Mouse (Mus musculus): Measurements from ENCODE around the gene Gm5965. TPM values are rescaled to one million over a fixed set of nuclear protein-coding genes. Genes with fewer than 3 reads are reported as not detected.
"Not testable (repeated sequence)": the region's sequence is repeated elsewhere in the genome, so short reads cannot be mapped to it uniquely, and the experiment has no call there.

Gene Gm5965
- polyA plus RNA-seq (2015; fragmentation: Nextera tagmentation; extraction: Ambion mirVana), result not detected in 2 replicates

- Histone ChIP-seq H3K4me1 (replicated peaks) (no peaks in the 10 kb centered on the region), H3K9ac (no peak within 1 kb of the TSS), H3K36me3 (no peaks in the 10 kb centered on the region), H3K27me3 (no peaks in the 10 kb centered on the region), H3K9me3 (no peaks in the 10 kb centered on the region), H3K27ac (no peak within 1 kb of the TSS), H3K4me3 (no peak within 1 kb of the TSS), H3K4me2 (no peak within 1 kb of the TSS)
- 89% methylated on average over 6 of the region's 6 CpGs for WGBS
- no peak for ATAC-seq (ENCODE audit: low FRiP score)
Observed at GRCm38 (mm10) chr16:88777596-88777995, at the start of gene Gm5965. Gene Gm5965, plus strand, starts transcription at chr16:88777896.

GRCm38 (mm10) chr16:88728812-88729275, 48.9 kb upstream of the Gm5965 start, which contains the start of gene Krtap13-1:
Gene Krtap13-1, plus strand, starts transcription at chr16:88728862.
- Histone ChIP-seq H3K9me3 (no peaks in the 10 kb centered on the region), H3K4me3 (no peak within 1 kb of the TSS), H3K4me2 (no peak within 1 kb of the TSS), H3K4me1 (replicated peaks) (no peaks in the 10 kb centered on the region), H3K27me3 (no peaks in the 10 kb centered on the region), H3K27ac (no peak within 1 kb of the TSS), H3K36me3 (no peaks in the 10 kb centered on the region), H3K9ac (no peak within 1 kb of the TSS)
- ATAC-seq (ENCODE audit: low FRiP score), result no peak
- 81% methylated on average over 4 of the region's 4 CpGs for WGBS

- Histone ChIP-seq H3K9ac (no peak overlapping the region), H3K4me2 (no peak overlapping the region), H3K4me1 (replicated peaks) (no peaks in the 10 kb centered on the region), H3K27ac (no peak overlapping the region), H3K27me3 (no peaks in the 10 kb centered on the region), H3K4me3 (no peak overlapping the region), H3K36me3 (no peaks in the 10 kb centered on the region), H3K9me3 (no peaks in the 10 kb centered on the region)
- no peak for ATAC-seq (ENCODE audit: low FRiP score)
- WGBS, result 71% methylated on average over 2 of the region's 2 CpGs
Observed at GRCm38 (mm10) chr16:88735391-88735790, 42.3 kb upstream of the Gm5965 start.

- Histone ChIP-seq H3K9ac (no peak overlapping the region), H3K27me3 (no peaks in the 10 kb centered on the region), H3K4me3 (no peak overlapping the region), H3K9me3 (no peaks in the 10 kb centered on the region), H3K36me3 (no peaks in the 10 kb centered on the region), H3K27ac (no peak overlapping the region), H3K4me1 (replicated peaks) (no peaks in the 10 kb centered on the region), H3K4me2 (no peak overlapping the region)
- ATAC-seq (ENCODE audit: low FRiP score), result no peak
- WGBS, result 74% methylated on average over 4 of the region's 4 CpGs
Observed at GRCm38 (mm10) chr16:88744750-88745340, 32.9 kb upstream of the Gm5965 start.

GRCm38 (mm10) chr16:88747943-88748342, 29.8 kb upstream of the Gm5965 start:
- H3K36me3 ChIP-seq, result no peaks in the 10 kb centered on the region
- no peaks in the 10 kb centered on the region for H3K9me3 ChIP-seq
- ATAC-seq (ENCODE audit: low FRiP score), result no peak
- WGBS, result 73% methylated on average over 4 of the region's 4 CpGs
- no peaks in the 10 kb centered on the region for H3K27me3 ChIP-seq
- H3K4me1 ChIP-seq (replicated peaks), result no peaks in the 10 kb centered on the region
- no peak overlapping the region for H3K4me3 ChIP-seq
- H3K4me2 ChIP-seq, result no peak overlapping the region
- no peak overlapping the region for H3K9ac ChIP-seq
- H3K27ac ChIP-seq, result no peak overlapping the region

GRCm38 (mm10) chr16:88751535-88751934, 26.2 kb upstream of the Gm5965 start, which contains the start of gene Krtap13:
Gene Krtap13, minus strand, starts transcription at chr16:88751635.
- 93% methylated on average over 3 of the region's 3 CpGs for WGBS
- not testable (repeated sequence) for H3K4me1 ChIP-seq (replicated peaks); H3K27me3 ChIP-seq; H3K9ac ChIP-seq; ATAC-seq (ENCODE audit: low FRiP score); H3K36me3 ChIP-seq; H3K4me3 ChIP-seq; H3K9me3 ChIP-seq; H3K4me2 ChIP-seq; H3K27ac ChIP-seq

- not testable (repeated sequence) for H3K9me3 ChIP-seq; H3K27ac ChIP-seq; H3K4me2 ChIP-seq; H3K27me3 ChIP-seq; H3K9ac ChIP-seq; H3K4me1 ChIP-seq (replicated peaks); ATAC-seq (ENCODE audit: low FRiP score); H3K4me3 ChIP-seq; H3K36me3 ChIP-seq
- 81% methylated on average over 3 of the region's 3 CpGs for WGBS
Observed at GRCm38 (mm10) chr16:88758547-88758946, 19.1 kb upstream of the Gm5965 start, which contains the start of gene 2310034C09Rik. Gene 2310034C09Rik, plus strand, starts transcription at chr16:88758847.

GRCm38 (mm10) chr16:88774106-88774505, 3.6 kb upstream of the Gm5965 start, which contains the start of gene 2310057N15Rik:
Gene 2310057N15Rik, minus strand, starts transcription at chr16:88774206.
- Histone ChIP-seq H3K9ac (no peak within 1 kb of the TSS), H3K4me1 (replicated peaks) (no peaks in the 10 kb centered on the region), H3K36me3 (no peaks in the 10 kb centered on the region), H3K9me3 (no peaks in the 10 kb centered on the region), H3K4me2 (no peak within 1 kb of the TSS), H3K4me3 (no peak within 1 kb of the TSS), H3K27ac (no peak within 1 kb of the TSS), H3K27me3 (no peaks in the 10 kb centered on the region)
- WGBS, result 87% methylated on average over 2 of the region's 2 CpGs
- no peak for ATAC-seq (ENCODE audit: low FRiP score)

- no peaks in the 10 kb centered on the region for H3K9me3 ChIP-seq
- no peaks in the 10 kb centered on the region for H3K27me3 ChIP-seq
- H3K27ac ChIP-seq, result no peak overlapping the region
- no peak overlapping the region for H3K9ac ChIP-seq
- H3K36me3 ChIP-seq, result no peaks in the 10 kb centered on the region
- H3K4me1 ChIP-seq (replicated peaks), result no peaks in the 10 kb centered on the region
- WGBS, result 81% methylated on average over 2 of the region's 2 CpGs
- H3K4me2 ChIP-seq, result no peak overlapping the region
- H3K4me3 ChIP-seq, result no peak overlapping the region
- no peak for ATAC-seq (ENCODE audit: low FRiP score)
Observed at GRCm38 (mm10) chr16:88786786-88787185, 9.1 kb downstream of the Gm5965 start.

GRCm38 (mm10) chr16:88811827-88812226, 34.1 kb downstream of the Gm5965 start, which contains the start of gene Gm20741:
Gene Gm20741, minus strand, starts transcription at chr16:88812220.
- H3K9ac ChIP-seq, result no peak within 1 kb of the TSS
- no peak for ATAC-seq (ENCODE audit: low FRiP score)
- H3K4me3 ChIP-seq, result no peak within 1 kb of the TSS
- H3K4me2 ChIP-seq, result no peak within 1 kb of the TSS
- H3K9me3 ChIP-seq, result no peaks in the 10 kb centered on the region
- no peaks in the 10 kb centered on the region for H3K36me3 ChIP-seq
- no peaks in the 10 kb centered on the region for H3K27me3 ChIP-seq
- H3K4me1 ChIP-seq (replicated peaks), result no peaks in the 10 kb centered on the region
- WGBS, result 92% methylated on average over 2 of the region's 2 CpGs
- H3K27ac ChIP-seq, result no peak within 1 kb of the TSS

- no peak for ATAC-seq (ENCODE audit: low FRiP score)
Observed at GRCm38 (mm10) chr16:88820066-88820465, 42.4 kb downstream of the Gm5965 start, which contains the start of gene Krtap15. Gene Krtap15, plus strand, starts transcription at chr16:88820215.

GRCm38 (mm10) chr16:88823736-88824135, 46.0 kb downstream of the Gm5965 start:
- WGBS, result 84% methylated on average over 3 of the region's 3 CpGs
- Histone ChIP-seq H3K4me3 (no peak overlapping the region), H3K4me1 (replicated peaks) (no peaks in the 10 kb centered on the region), H3K9ac (no peak overlapping the region), H3K9me3 (no peaks in the 10 kb centered on the region), H3K27me3 (no peaks in the 10 kb centered on the region), H3K27ac (no peak overlapping the region), H3K4me2 (no peak overlapping the region), H3K36me3 (no peaks in the 10 kb centered on the region)
- no peak for ATAC-seq (ENCODE audit: low FRiP score)

More at GRCm38 (mm10) chr16:88820066-88820465, 42.4 kb downstream of the Gm5965 start, which contains the start of gene Krtap15:
- H3K9ac ChIP-seq, result no peak within 1 kb of the TSS
- no peak within 1 kb of the TSS for H3K27ac ChIP-seq
- no peak within 1 kb of the TSS for H3K4me3 ChIP-seq
- 89% methylated on average over 3 of the region's 3 CpGs for WGBS
- H3K4me2 ChIP-seq, result no peak within 1 kb of the TSS
- H3K9me3 ChIP-seq, result no peaks in the 10 kb centered on the region
- no peaks in the 10 kb centered on the region for H3K36me3 ChIP-seq
- H3K27me3 ChIP-seq, result no peaks in the 10 kb centered on the region
- H3K4me1 ChIP-seq (replicated peaks), result no peaks in the 10 kb centered on the region

- Histone ChIP-seq H3K27ac (no peak within 1 kb of the TSS), H3K27me3 (no peaks in the 10 kb centered on the region), H3K36me3 (no peaks in the 10 kb centered on the region), H3K9ac (no peak within 1 kb of the TSS), H3K4me2 (no peak within 1 kb of the TSS), H3K4me1 (replicated peaks) (no peaks in the 10 kb centered on the region), H3K4me3 (no peak within 1 kb of the TSS), H3K9me3 (no peaks in the 10 kb centered on the region)
- ATAC-seq (ENCODE audit: low FRiP score), result no peak
- 77% methylated on average over 9 of the region's 9 CpGs for WGBS
Observed at GRCm38 (mm10) chr16:88826095-88826652, 48.5 kb downstream of the Gm5965 start, which contains the start of gene Krtap14. Gene Krtap14, minus strand, starts transcription at chr16:88826145.

Measured in hindbrain, embryonic 13.5 days (tissue).